Mouse (Mus musculus): Measurements from ENCODE around the gene Gm11146.

- TF ChIP-seq CTCF (IDR thresholded peaks at IDR 0.05; ENCODE audit: extremely low read depth, insufficient read depth, low read length) (no peak), POLR2A (IDR thresholded peaks at IDR 0.05; ENCODE audit: extremely low read depth, insufficient read depth, low read length) (no peak)
These were observed 33.5 kb downstream of the Gm11146 start for GRCm38 (mm10) chr16:77568384-77568783.

Measured in cortical plate, adult 2 months (tissue).